Mouse (Mus musculus) CD8-positive naive resting alpha-beta T cell, adult 57 days (primary cell): ENCODE measurements around the gene Lims1. TPM values are rescaled to one million over a fixed set of nuclear protein-coding genes. Genes with fewer than 3 reads are reported as not detected.

Experiments used
- total RNA-seq: library from RNA; stranded (reverse); gene quantifications from one replicate; pipeline ENCODE4 v1.2.4, GENCODE M21; 2023

Lims1 gene
- 43.1 TPM for total RNA-seq

GRCm38 (mm10) chr10:58323028-58323991 lies at the start of gene Lims1:
Lims1 (plus strand) TSS chr10:58323466.

DNA sequence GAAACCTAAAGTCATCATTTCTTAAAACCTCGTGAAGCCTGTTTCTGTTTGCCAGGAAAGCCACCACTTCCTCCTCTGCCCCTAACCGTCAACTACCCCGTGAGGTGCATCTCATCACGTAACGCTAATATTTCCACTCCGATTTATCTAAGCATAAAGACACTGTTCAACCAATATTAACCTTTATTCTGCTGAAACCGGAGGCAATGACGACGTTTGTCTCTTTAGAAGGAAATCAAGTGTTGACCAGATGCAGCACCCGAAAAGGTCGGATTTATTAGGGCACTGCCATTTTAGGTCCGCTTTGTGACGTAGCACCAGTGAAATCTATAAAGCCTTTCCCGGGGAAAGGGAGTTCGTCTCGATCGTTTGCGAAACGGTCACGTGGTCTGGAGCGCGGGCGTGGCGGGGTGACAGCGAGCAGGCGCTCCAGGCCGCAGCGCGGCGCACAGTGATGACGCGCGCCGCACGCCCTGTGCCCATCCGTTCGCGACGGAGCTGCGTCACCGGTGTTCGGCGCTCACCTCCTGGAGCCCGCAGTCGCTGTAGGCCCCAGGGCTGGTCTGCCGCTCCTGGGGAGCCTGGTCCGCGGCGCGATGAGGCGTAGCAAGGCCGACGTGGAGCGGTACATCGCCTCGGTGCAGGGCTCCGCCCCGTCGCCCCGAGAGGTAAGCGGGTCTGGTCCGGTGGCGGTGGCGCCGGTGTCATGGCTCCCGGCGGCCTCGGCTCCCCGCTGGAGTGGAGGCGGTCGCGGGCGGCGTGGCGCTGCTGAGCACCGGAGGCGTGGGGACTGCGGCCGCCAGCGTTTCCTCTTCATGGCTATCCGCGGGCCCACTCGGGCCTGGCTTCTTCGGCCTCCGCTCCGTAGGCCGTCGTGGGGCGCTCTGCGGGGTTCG lies 123.4 kb downstream of the Lims1 start, which contains the start of gene Ranbp2:
Gene Ranbp2, plus strand, starts transcription at position 537 of the 896 bp plus-strand sequence.

Other genes with a start within 250 kb of the Lims1 start
- not detected for gene AW822073, start 98.5 kb upstream of the Lims1 start, total RNA-seq
- not detected for gene Duxf3, start 90.8 kb upstream of the Lims1 start, total RNA-seq
- not detected for gene Gm4981, start 86.8 kb upstream of the Lims1 start, total RNA-seq
- gene Gcc2, start 68.0 kb upstream of the Lims1 start, total RNA-seq: 32.2 TPM
- 126 TPM for gene Ranbp2, start 123.5 kb downstream of the Lims1 start, total RNA-seq
- gene Ccdc138, start 174.5 kb downstream of the Lims1 start, total RNA-seq: 3.5 TPM